Mouse (Mus musculus) megakaryocyte, embryonic 14.5 days (primary cell): Measurements from ENCODE around the gene Hscb.

ENCODE experiments used
- FLI1 ChIP-seq: IDR thresholded peaks from 2 replicates; pipeline ENCODE4 v1.6.1; 2012; ENCODE audit warnings: low read length, inconsistent platforms, mixed read lengths
- GATA1 ChIP-seq: IDR thresholded peaks from 3 replicates; pipeline ENCODE4 v1.6.1; 2012; ENCODE audit warnings: mixed read lengths, low read length, inconsistent platforms, borderline replicate concordance

DNA sequence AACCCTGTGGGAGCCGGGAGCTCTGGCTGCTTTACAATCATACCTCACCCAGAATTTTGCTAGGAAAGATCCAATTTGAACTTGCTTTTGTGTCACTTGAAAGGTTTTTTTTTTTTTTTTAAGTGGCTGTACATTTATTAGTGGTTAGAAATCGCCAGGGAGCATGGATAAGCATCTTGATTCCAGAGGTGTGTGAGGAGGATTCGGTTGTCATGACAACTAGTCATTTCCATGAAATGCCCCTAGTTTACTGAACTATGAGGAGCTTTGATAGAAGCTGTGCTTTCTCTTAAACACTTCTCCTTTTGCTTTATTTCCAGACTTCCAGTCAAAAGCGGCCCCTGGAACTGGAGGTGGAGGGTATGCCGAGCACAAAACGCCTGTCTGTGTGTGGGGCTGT, 33.6 kb upstream of the Hscb start:
- TF ChIP-seq GATA1 (no peak), FLI1 (no peak)
